Mouse (Mus musculus) testis, adult 2 months (tissue): ENCODE results near the gene Hist1h2bm.
"Not testable (repeated sequence)": the region's sequence is repeated elsewhere in the genome, so short reads cannot be mapped to it uniquely, and the experiment has no call there.

Experiments
- CTCF ChIP-seq: fragments of 200-500 bp; IDR thresholded peaks from 2 replicates; pipeline ENCODE4 v1.5.1; 2012; ENCODE audit warnings: low read depth, mild to moderate bottlenecking, inconsistent platforms, low read length, moderate library complexity; ENCODE audit not compliant: control insufficient read depth, insufficient read depth, insufficient replicate concordance
- POLR2A ChIP-seq: fragments of 200-500 bp; IDR thresholded peaks from 2 replicates; pipeline ENCODE4 v1.6.1; 2012; ENCODE audit warnings: low read depth, mild to moderate bottlenecking, inconsistent platforms, low read length, moderate library complexity; ENCODE audit not compliant: control insufficient read depth

DNA sequence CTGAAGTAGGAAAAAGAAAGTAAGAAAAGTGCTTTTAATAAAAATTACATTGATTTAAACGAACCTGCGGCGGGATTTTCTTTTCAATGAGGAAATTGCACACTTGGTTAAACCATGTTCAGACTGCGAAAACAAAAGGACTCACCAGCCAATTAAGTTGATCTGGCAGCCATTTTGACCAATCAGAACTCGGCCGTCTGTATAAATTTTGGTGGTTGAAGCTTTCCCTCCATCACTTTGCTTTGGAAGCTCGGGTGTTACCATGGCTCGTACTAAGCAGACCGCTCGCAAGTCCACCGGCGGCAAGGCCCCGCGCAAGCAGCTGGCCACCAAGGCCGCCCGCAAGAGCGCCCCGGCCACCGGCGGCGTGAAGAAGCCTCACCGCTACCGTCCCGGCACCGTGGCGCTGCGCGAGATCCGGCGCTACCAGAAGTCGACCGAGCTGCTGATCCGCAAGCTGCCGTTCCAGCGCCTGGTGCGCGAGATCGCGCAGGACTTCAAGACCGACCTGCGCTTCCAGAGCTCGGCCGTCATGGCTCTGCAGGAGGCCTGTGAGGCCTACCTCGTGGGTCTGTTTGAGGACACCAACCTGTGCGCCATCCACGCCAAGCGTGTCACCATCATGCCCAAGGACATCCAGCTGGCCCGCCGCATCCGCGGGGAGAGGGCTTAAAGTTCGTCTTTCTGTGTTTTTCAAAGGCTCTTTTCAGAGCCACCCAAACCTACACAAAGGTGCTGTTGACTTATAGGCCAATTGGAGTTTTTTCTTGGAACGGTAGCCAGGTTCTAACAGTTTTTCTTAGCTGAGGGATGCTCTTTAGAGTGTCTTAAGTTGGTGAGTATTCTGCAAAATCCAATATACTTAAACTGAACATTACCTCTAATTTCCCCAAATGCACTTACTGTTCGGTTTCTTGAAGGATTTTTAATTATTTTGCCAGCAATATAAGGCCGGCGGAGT is 4.2 kb upstream of the Hist1h2bm start, which contains the start of gene Hist1h3h:
- TF ChIP-seq CTCF, POLR2A: not testable (repeated sequence)
